Mouse (Mus musculus): ENCODE data around the gene Dzip1l. TPM values are rescaled to one million over a fixed set of nuclear protein-coding genes. Genes with fewer than 3 reads are reported as not detected.

Gene Dzip1l
- polyA plus RNA-seq, 1 experiment from 2014 or later = 7.9 TPM

DNA sequence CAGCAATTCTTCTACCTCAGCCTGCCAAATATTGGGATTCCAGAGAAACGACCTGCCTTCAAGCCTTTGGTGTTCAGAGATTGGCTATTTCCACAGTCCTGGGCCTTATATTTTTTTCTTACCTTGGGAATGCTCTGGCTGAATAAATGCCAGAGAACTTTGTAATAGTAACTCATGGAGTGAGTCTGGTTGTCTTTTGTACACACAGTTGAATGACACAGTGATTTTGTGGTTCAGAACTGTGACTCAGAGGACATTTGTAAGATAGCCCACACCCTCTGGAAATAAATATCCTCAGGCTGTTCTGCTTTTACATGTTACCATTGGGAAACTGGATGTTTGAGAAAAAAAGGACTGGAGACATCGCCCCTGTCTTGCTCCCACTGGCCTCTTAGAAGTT lies 71.9 kb downstream of the Dzip1l start:
- 87% methylated on average over 2 of the region's 2 CpGs for WGBS

DNA sequence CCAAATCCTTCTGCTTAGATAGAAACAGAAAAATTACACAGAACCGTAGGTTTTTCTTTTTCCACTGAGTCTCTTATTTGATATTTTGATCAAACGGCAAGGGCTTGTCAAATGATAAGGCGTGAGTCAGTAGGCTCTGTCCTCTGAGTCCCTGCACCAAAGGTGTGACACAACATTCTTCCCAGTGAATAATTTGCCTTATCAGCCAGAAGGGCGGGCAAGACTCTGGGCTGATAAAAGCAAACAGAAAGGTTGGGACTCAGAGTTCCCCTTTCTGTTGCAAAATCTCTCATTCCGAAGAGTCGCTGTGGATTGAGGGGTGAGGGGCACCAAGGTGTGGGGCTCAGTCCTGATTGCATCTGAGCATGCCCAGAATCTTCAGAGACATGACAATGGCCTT lies 72.9 kb downstream of the Dzip1l start:
- WGBS = 90% methylated on average over 6 of the region's 6 CpGs

More for the DNA sequence above, 71.9 kb downstream of the Dzip1l start:
- no peaks in the 10 kb centered on the region for H3K4me1 ChIP-seq (replicated peaks; ENCODE audit: control insufficient read depth, insufficient read depth, low read length)
- no peaks in the 10 kb centered on the region for H3K27me3 ChIP-seq (ENCODE audit: control insufficient read depth, insufficient read depth, low read length)
- H3K27ac ChIP-seq = no peak overlapping the region
- H3K4me2 ChIP-seq (replicated peaks) = no peak overlapping the region
- ATAC-seq (ENCODE audit: low FRiP score) (no peak), DNase-seq (ENCODE audit: low spot score) (no peak)
- H3K36me3 ChIP-seq (replicated peaks; ENCODE audit: control insufficient read depth, insufficient read depth) = no peaks in the 10 kb centered on the region
- H3K9ac ChIP-seq = no peak overlapping the region
- H3K9me3 ChIP-seq (ENCODE audit: control insufficient read depth, low read length) = no peaks in the 10 kb centered on the region
- H3K4me3 ChIP-seq (replicated peaks; ENCODE audit: low read length) = no peak overlapping the region

GRCm38 (mm10) chr9:99703711-99704110 lies 74.4 kb downstream of the Dzip1l start:
- no peak overlapping the region for H3K4me2 ChIP-seq (replicated peaks)
- ATAC-seq (ENCODE audit: low FRiP score) (no peak), DNase-seq (ENCODE audit: low spot score) (no peak)
- H3K4me3 ChIP-seq (replicated peaks; ENCODE audit: low read length) = no peak overlapping the region
- H3K27me3 ChIP-seq (ENCODE audit: control insufficient read depth, insufficient read depth, low read length) = no peaks in the 10 kb centered on the region
- WGBS = 81% methylated on average over 6 of the region's 6 CpGs
- H3K9me3 ChIP-seq (ENCODE audit: control insufficient read depth, low read length) = no peaks in the 10 kb centered on the region
- H3K27ac ChIP-seq = no peak overlapping the region
- H3K9ac ChIP-seq = no peak overlapping the region
- no peaks in the 10 kb centered on the region for H3K4me1 ChIP-seq (replicated peaks; ENCODE audit: control insufficient read depth, insufficient read depth, low read length)
- H3K36me3 ChIP-seq (replicated peaks; ENCODE audit: control insufficient read depth, insufficient read depth) = no peaks in the 10 kb centered on the region

More for the DNA sequence above, 72.9 kb downstream of the Dzip1l start:
- ATAC-seq (ENCODE audit: low FRiP score) = no peak
- Histone ChIP-seq H3K9me3 (ENCODE audit: control insufficient read depth, low read length) (no peaks in the 10 kb centered on the region), H3K4me1 (replicated peaks; ENCODE audit: control insufficient read depth, insufficient read depth, low read length) (no peaks in the 10 kb centered on the region), H3K4me3 (replicated peaks; ENCODE audit: low read length) (no peak overlapping the region), H3K4me2 (replicated peaks) (no peak overlapping the region), H3K27ac (no peak overlapping the region), H3K36me3 (replicated peaks; ENCODE audit: control insufficient read depth, insufficient read depth) (no peaks in the 10 kb centered on the region), H3K27me3 (ENCODE audit: control insufficient read depth, insufficient read depth, low read length) (no peaks in the 10 kb centered on the region), H3K9ac (no peak overlapping the region)
- no peak for DNase-seq (ENCODE audit: low spot score)

- no peak for ATAC-seq (ENCODE audit: low FRiP score)
- H3K27me3 ChIP-seq (ENCODE audit: control insufficient read depth, insufficient read depth, low read length) = no peaks in the 10 kb centered on the region
- H3K9ac ChIP-seq = no peak overlapping the region
- H3K9me3 ChIP-seq (ENCODE audit: control insufficient read depth, low read length) = no peaks in the 10 kb centered on the region
- H3K36me3 ChIP-seq (replicated peaks; ENCODE audit: control insufficient read depth, insufficient read depth) = no peaks in the 10 kb centered on the region
- no peak overlapping the region for H3K27ac ChIP-seq
- 96% methylated on average over 6 of the region's 6 CpGs for WGBS
- H3K4me1 ChIP-seq (replicated peaks; ENCODE audit: control insufficient read depth, insufficient read depth, low read length) = no peaks in the 10 kb centered on the region
- H3K4me2 ChIP-seq (replicated peaks) = no peak overlapping the region
- H3K4me3 ChIP-seq (replicated peaks; ENCODE audit: low read length) = no peak overlapping the region
- DNase-seq (ENCODE audit: low spot score) = no peak
These were observed 77.0 kb downstream of the Dzip1l start for GRCm38 (mm10) chr9:99706264-99706663.

DNA sequence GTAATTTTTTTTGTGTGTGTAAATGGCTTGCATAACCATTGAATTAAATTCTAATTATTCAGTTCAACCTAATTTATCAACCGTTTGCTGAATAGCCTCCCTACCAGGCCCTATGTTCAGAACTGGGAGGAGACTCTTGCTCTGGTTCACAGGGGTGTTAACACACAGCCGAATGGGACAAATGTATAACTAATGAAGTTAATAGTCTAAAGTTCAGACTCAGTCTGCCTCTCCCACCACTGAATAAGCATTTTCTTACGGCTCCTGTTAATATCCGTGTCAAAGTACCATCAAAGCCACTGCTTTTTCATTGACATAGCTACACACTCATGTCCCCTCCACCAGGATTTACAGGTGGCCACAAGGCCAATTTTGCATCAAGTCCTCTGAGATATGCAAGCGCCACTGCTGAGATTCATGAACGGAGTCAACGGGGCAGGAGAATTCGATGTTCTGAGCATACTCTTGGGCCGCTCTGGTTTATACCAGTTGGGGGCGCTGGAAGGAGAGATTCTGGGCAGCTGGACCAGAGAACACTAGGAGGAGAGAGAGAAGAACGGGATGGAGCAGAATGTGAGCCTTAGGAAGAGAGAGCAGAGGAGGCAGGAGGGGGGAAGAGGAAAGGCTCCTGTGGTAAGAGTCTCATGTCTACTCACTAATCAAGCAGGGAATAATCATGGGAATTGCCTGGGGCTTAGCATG lies 78.3 kb downstream of the Dzip1l start:
- 70% methylated on average over 11 of the region's 11 CpGs for WGBS

DNA sequence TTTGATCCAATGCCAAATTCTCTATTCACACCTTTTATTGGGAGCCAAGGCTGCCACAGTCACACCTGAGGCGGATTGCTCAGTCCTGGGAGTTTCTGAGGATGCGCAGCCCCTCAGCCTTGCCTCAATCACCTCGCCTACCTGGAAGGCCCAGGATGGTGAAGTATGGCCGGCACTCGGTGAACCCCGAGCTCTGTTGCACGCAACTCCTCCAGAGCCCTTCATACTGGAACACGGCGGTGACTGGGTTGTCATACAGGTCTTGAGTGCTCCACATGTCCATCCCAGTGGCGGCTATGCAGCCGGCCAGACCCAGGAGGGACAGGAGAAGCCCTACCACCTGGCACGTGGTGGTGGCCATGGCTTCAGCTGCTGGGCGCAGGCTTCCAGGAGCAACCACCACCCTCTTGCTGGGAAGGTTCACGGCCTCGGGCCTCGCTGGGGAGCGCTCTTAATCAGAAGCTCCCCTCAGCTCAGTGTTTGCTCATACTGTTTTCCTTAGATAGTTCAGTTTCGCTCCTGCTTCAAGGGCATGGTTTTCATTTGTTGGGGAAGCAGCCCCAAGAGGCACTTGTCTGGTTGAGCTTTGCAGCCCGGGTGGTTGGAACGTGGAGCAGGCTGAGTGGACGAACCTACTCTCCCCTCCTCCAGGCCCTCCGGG lies 80.4 kb downstream of the Dzip1l start:
- no peak overlapping the region for H3K4me2 ChIP-seq (replicated peaks)
- 93% methylated on average over 22 of the region's 22 CpGs for WGBS
- H3K4me1 ChIP-seq (replicated peaks; ENCODE audit: control insufficient read depth, insufficient read depth, low read length) = no peaks in the 10 kb centered on the region
- ATAC-seq (ENCODE audit: low FRiP score) (no peak), DNase-seq (ENCODE audit: low spot score) (no peak)
- H3K27ac ChIP-seq = no peak overlapping the region
- H3K27me3 ChIP-seq (ENCODE audit: control insufficient read depth, insufficient read depth, low read length) = no peaks in the 10 kb centered on the region
- no peak overlapping the region for H3K4me3 ChIP-seq (replicated peaks; ENCODE audit: low read length)
- H3K36me3 ChIP-seq (replicated peaks; ENCODE audit: control insufficient read depth, insufficient read depth) = no peaks in the 10 kb centered on the region
- H3K9me3 ChIP-seq (ENCODE audit: control insufficient read depth, low read length) = no peaks in the 10 kb centered on the region
- H3K9ac ChIP-seq = no peak overlapping the region

More for the DNA sequence above, 78.3 kb downstream of the Dzip1l start:
- no peak overlapping the region for H3K9ac ChIP-seq
- DNase-seq (ENCODE audit: low spot score) (no peak), ATAC-seq (ENCODE audit: low FRiP score) (no peak)
- no peaks in the 10 kb centered on the region for H3K36me3 ChIP-seq (replicated peaks; ENCODE audit: control insufficient read depth, insufficient read depth)
- no peaks in the 10 kb centered on the region for H3K4me1 ChIP-seq (replicated peaks; ENCODE audit: control insufficient read depth, insufficient read depth, low read length)
- H3K4me3 ChIP-seq (replicated peaks; ENCODE audit: low read length) = no peak overlapping the region
- no peak overlapping the region for H3K27ac ChIP-seq
- no peaks in the 10 kb centered on the region for H3K9me3 ChIP-seq (ENCODE audit: control insufficient read depth, low read length)
- H3K4me2 ChIP-seq (replicated peaks) = no peak overlapping the region
- H3K27me3 ChIP-seq (ENCODE audit: control insufficient read depth, insufficient read depth, low read length) = no peaks in the 10 kb centered on the region

DNA sequence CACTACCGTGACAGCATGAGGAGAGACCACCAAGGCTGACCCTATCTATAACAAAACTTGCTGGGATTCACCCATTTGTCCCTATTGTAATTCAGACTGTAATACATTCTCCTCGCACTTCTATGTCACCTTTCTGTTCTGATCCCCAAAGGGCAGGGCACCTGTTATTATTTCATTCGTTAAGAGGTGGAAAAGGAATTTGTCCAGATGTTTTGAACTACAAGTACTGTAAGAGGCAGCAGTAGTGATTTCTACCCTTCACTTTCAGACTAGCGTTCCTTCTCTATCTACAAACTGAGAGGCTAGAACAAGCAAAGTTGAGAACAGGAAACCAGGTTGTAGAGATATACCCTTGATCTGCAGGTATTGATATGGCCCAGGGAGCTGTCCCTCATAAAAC lies 81.0 kb downstream of the Dzip1l start:
- Histone ChIP-seq H3K9ac (no peak overlapping the region), H3K4me1 (replicated peaks; ENCODE audit: control insufficient read depth, insufficient read depth, low read length) (no peaks in the 10 kb centered on the region), H3K9me3 (ENCODE audit: control insufficient read depth, low read length) (no peaks in the 10 kb centered on the region), H3K4me3 (replicated peaks; ENCODE audit: low read length) (no peak overlapping the region), H3K4me2 (replicated peaks) (no peak overlapping the region), H3K27me3 (ENCODE audit: control insufficient read depth, insufficient read depth, low read length) (no peaks in the 10 kb centered on the region), H3K36me3 (replicated peaks; ENCODE audit: control insufficient read depth, insufficient read depth) (no peaks in the 10 kb centered on the region), H3K27ac (no peak overlapping the region)
- DNase-seq (ENCODE audit: low spot score) (no peak), ATAC-seq (ENCODE audit: low FRiP score) (no peak)
- WGBS = 89% methylated on average over 4 of the region's 4 CpGs

DNA sequence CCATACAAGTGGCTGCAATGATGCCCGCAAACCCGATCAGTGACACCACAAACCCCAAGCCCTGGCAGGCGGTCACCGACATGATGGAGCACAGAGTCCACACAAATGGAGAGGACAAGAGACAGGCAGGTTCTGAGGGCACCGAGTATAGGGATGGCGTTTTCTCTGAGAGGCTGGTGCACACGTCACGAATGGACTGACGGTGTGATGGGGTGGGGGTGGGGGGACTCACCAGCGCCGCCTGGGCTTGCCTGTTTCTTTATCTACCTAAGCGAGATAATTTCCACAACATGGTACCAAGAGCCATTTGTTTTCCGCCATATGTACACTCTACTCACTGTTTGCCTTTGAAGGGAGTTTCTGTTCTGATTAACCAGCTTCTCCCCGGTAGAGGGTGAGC lies 87.8 kb downstream of the Dzip1l start, which contains the start of gene Cldn18:
Gene Cldn18, minus strand, starts transcription at position 134 of the 400 bp plus-strand sequence.
- ATAC-seq (ENCODE audit: low FRiP score) (no peak), DNase-seq (ENCODE audit: low spot score) (no peak)
- WGBS = 95% methylated on average over 14 of the region's 14 CpGs
- Histone ChIP-seq H3K9me3 (ENCODE audit: control insufficient read depth, low read length) (no peaks in the 10 kb centered on the region), H3K9ac (no peak within 1 kb of the TSS), H3K27ac (no peak within 1 kb of the TSS), H3K4me2 (replicated peaks) (no peak within 1 kb of the TSS), H3K36me3 (replicated peaks; ENCODE audit: control insufficient read depth, insufficient read depth) (no peaks in the 10 kb centered on the region), H3K27me3 (ENCODE audit: control insufficient read depth, insufficient read depth, low read length) (no peaks in the 10 kb centered on the region), H3K4me3 (replicated peaks; ENCODE audit: low read length) (no peak within 1 kb of the TSS), H3K4me1 (replicated peaks; ENCODE audit: control insufficient read depth, insufficient read depth, low read length) (no peaks in the 10 kb centered on the region)
